Mouse (Mus musculus) liver, embryonic 18 days (tissue): ENCODE data around the gene Tfdp2. TPM values are rescaled to one million over a fixed set of nuclear protein-coding genes. Genes with fewer than 3 reads are reported as not detected.

Source experiments
- polyA plus RNA-seq: library from polyadenylated mRNA; depleted of rRNA; stranded (reverse); fragments of >200 nt; gene quantifications from 2 replicates; pipeline ENCODE4 v1.2.3, GENCODE M21; 2012; rRNA removed

Tfdp2 gene
- 24.6 and 26.8 TPM in 2 replicates for polyA plus RNA-seq

GRCm38 (mm10) chr9:96195885-96196622 is at the start of gene Tfdp2:
Gene Tfdp2 (plus strand): TSS chr9:96196275.

GRCm38 (mm10) chr9:96364141-96364838 is 168.2 kb downstream of the Tfdp2 start, which contains the start of gene Atp1b3:
Gene Atp1b3 (minus strand): TSS chr9:96364442.

Other genes with a start within 250 kb of the Tfdp2 start
- gene Xrn1, start 241.5 kb upstream of the Tfdp2 start, polyA plus RNA-seq, result 3.1 and 3.3 TPM in 2 replicates
- 0.52 and 0.58 TPM in 2 replicates for gene Gk5, start 76.9 kb upstream of the Tfdp2 start, polyA plus RNA-seq
- gene Atp1b3, start 168.2 kb downstream of the Tfdp2 start, polyA plus RNA-seq, result 17.7 and 20.8 TPM in 2 replicates